Mouse (Mus musculus) left cerebral cortex, adult 2 months (tissue): ENCODE results near the gene Kcnk2. TPM values are rescaled to one million over a fixed set of nuclear protein-coding genes. Genes with fewer than 3 reads are reported as not detected.

Experiments
- DNase-seq, 2 experiments: peaks; one replicate each; pipeline ENCODE4 v3.0.0; 2021 to 2022; ENCODE audit warnings: low spot score in 2 of 2, mixed read lengths in 1 of 2; ENCODE audit errors: extremely low spot score in 1 of 2
- H3K27ac ChIP-seq: fragments of 200-600 bp; 2 replicates; pipeline ENCODE4 v1.8.1; 2022
- H3K4me3 ChIP-seq: fragments of 200-600 bp; 2 replicates; pipeline ENCODE4 v1.8.1; 2022
- CTCF ChIP-seq: fragments of 200-600 bp; IDR thresholded peaks from 2 replicates; pipeline ENCODE4 v1.8.1; 2022; ENCODE audit warnings: antibody characterized with exemption, mild to moderate bottlenecking, moderate library complexity
- intact Hi-C: fragments of 180-260 bp; cut with DNase I; formaldehyde crosslinking; loops from one replicate; pipeline ENCODE4 v1.15.1; 2025
- total RNA-seq, 2 experiments: library from RNA; stranded (reverse); gene quantifications; 2 replicates each; pipeline ENCODE4 v1.2.3; 2021

The Kcnk2 gene
- total RNA-seq, 2 experiments from 2014 or later = 57.9 to 61.5 TPM

GRCm38 (mm10) chr1:189341381-189341917, 60.6 kb downstream of the Kcnk2 start:
- Histone ChIP-seq H3K4me3 (peak overlapping the region; percentile 27), H3K27ac (peak overlapping the region; percentile 12; the same call in 1 of the 2 replicates)
- intact Hi-C loops = loop anchor here (5.0 kb wide), 1 partner anchor 114 kb away; no protein-coding TSS in a partner anchor
- TF ChIP-seq CTCF = no peak
- DNase-seq = no peak

- intact Hi-C loops = no loop called here
- peak; percentile 50 for TF ChIP-seq CTCF
- DNase-seq = no peak
- Histone ChIP-seq H3K27ac (no peak overlapping the region), H3K4me3 (no peak overlapping the region)
These were observed 86.2 kb downstream of the Kcnk2 start for GRCm38 (mm10) chr1:189315896-189316295.

GRCm38 (mm10) chr1:189314495-189314894, 87.6 kb downstream of the Kcnk2 start:
- no peak overlapping the region for H3K27ac ChIP-seq
- DNase-seq = no peak
- no peak for TF ChIP-seq CTCF
- H3K4me3 ChIP-seq = no peak overlapping the region
- intact Hi-C loops = no loop called here

GRCm38 (mm10) chr1:189313750-189314149, 88.3 kb downstream of the Kcnk2 start:
- Histone ChIP-seq H3K27ac (no peak overlapping the region), H3K4me3 (no peak overlapping the region)
- intact Hi-C loops = no loop called here
- TF ChIP-seq CTCF = no peak
- no peak for DNase-seq

DNA sequence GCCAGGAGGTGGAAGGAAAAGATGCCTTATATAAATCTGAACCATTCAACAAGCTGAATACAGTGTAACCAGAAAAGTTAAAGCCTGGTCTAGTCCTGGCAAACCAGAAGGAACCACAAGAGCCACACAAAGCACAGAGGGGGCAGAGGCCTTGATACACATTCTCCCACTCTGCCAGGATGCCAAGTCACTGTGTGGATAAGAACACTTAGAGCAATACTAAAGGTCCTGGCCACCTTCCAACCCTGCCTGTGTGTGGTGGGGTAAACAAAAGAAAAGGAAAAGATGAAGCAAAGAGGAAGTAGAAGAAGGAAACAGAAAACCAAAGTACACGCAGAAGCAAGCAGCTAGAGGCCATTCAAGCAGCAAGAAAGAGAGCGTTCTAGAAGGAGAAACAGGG, 91.9 kb downstream of the Kcnk2 start:
- TF ChIP-seq CTCF = no peak
- Histone ChIP-seq H3K4me3 (no peak overlapping the region), H3K27ac (no peak overlapping the region)
- no peak for DNase-seq
- intact Hi-C loops = no loop called here

DNA sequence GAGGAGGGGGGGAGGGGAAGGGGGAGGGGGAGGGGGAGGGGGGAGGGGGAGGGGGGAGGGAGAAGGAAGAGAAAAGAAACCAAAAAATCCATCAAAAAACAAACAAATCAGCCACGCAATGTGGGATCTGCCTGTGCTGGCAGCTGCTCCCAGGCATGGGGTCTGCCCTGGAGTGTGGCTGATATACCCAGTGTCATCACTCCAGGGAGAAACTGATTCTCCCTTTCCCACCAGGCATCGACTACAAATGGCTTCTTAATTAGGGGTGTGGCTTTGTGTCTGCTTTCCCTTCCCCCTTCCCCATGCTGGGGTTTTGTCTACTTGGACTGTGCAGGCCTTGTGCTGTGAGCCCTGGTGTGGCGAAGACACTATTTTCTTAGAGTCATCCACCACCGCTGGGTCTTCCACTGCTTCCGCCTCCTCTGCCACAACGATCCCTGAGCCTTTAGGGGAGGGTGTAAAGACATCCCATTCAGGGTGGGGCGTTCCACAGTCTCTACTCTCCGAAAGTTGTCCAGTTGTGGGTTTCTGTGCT, 97.0 kb downstream of the Kcnk2 start:
- no peak for DNase-seq
- no peak overlapping the region for H3K27ac ChIP-seq
- no peak for TF ChIP-seq CTCF
- no peak overlapping the region for H3K4me3 ChIP-seq
- intact Hi-C loops = no loop called here

DNA sequence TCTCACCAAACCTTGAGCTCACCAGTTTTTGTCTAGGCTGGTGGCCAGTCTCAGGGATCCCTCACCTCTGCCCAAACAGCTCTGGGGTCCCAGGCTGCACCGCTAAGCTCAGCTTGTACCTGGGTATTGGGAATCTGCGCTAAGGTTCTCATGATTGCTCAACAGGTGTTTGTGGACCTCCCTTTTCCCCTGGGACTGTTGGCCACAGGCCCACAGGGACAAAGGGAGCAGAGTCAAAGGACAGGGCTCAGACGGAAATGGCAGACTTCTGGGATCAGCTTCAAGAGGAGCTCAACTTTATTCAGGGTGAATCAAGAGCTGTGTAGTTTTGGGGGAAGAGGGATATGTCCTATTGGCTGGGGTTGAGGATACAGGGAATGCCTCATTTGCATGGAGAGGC, 99.1 kb downstream of the Kcnk2 start:
- intact Hi-C loops = no loop called here
- no peak overlapping the region for H3K27ac ChIP-seq
- H3K4me3 ChIP-seq = no peak overlapping the region
- no peak for DNase-seq
- no peak for TF ChIP-seq CTCF

GRCm38 (mm10) chr1:189293679-189294406, 108.2 kb downstream of the Kcnk2 start:
- Histone ChIP-seq H3K4me3 (no peak overlapping the region), H3K27ac (no peak overlapping the region)
- no peak for TF ChIP-seq CTCF
- DNase-seq = no peak
- intact Hi-C loops = no loop called here

- H3K27ac ChIP-seq = peak overlapping the region; percentile 24; the same call in 1 of the 2 replicates
- H3K4me3 ChIP-seq = no peak overlapping the region
- intact Hi-C loops = loop anchor here (2.0 kb wide), 1 partner anchor 242 kb away; no protein-coding TSS in a partner anchor
- peak; percentile 28 to 55 for DNase-seq
- no peak for TF ChIP-seq CTCF
These were observed 111.2 kb downstream of the Kcnk2 start for GRCm38 (mm10) chr1:189290885-189291284.

DNA sequence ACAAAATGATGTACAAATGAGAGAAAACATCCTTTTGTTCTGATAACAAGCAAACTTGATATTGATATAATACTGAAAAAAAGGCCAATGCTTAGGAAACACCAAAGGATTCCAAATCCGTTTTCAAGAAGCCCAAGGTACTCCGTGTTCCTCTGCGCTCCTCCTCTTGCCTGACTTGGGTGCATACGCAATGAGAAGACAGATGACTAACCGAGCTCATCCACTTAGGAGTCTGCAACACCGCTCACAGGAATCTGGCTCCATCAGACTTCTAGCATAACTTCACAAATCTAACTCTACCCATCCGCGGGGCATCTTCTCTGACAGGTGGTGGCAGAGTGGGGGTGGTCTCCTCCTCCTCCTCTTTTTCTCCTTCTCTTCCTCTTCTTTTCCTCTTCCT, 113.1 kb downstream of the Kcnk2 start:
- no peak for DNase-seq
- intact Hi-C loops = loop anchor here (1.0 kb wide), 1 partner anchor 250 kb away; no protein-coding TSS in a partner anchor

DNA sequence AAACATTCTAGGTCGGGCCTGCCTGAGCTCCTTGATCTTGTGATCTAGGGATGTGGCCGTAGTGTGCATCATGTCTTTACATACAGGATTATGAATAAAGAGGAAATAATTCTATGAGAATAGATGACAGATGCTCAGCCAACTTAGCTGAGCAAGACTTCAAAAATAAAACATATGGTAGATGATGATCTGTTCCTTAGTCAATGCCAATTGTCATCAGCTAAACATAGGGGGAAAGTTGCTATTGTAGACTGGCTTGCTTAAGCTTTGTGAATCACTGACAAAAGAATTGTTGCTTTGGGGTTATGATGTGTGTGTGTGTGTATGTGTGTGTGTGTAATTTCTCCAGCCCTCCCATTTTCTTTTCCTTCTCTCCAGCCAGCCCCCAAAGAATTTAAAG, 129.8 kb downstream of the Kcnk2 start:
- intact Hi-C loops = loop anchor here (5.0 kb wide), 3 partner anchors 225 to 360 kb away; no protein-coding TSS in a partner anchor
- Histone ChIP-seq H3K27ac (peak overlapping the region; percentile 59; the same call in 1 of the 2 replicates), H3K4me3 (no peak overlapping the region)
- DNase-seq = no peak
- TF ChIP-seq CTCF = no peak

More for the DNA sequence above, 113.1 kb downstream of the Kcnk2 start:
- no peak overlapping the region for H3K4me3 ChIP-seq
- peak overlapping the region; percentile 44; the same call in 1 of the 2 replicates for H3K27ac ChIP-seq
- TF ChIP-seq CTCF = no peak

- no peak for TF ChIP-seq CTCF
- intact Hi-C loops = no loop called here
- Histone ChIP-seq H3K27ac (no peak overlapping the region), H3K4me3 (no peak overlapping the region)
- no peak for DNase-seq
These were observed 148.4 kb downstream of the Kcnk2 start for GRCm38 (mm10) chr1:189253631-189254030.
